Mouse (Mus musculus) liver, embryonic 11.5 days (tissue): Measurements from ENCODE around the gene Rac2. TPM values are rescaled to one million over a fixed set of nuclear protein-coding genes. Genes with fewer than 3 reads are reported as not detected.

Experiments used
- ATAC-seq: fragments of 200-750 bp; cut with Nextera tagmentation; replicated peaks from 2 replicates; pipeline ENCODE4 v1.8.0; 2017; ENCODE audit warnings: moderate number of reproducible peaks, mild to moderate bottlenecking, moderate TSS enrichment, moderate library complexity; ENCODE audit not compliant: low FRiP score
- DNase-seq: peaks from one replicate; pipeline ENCODE4 v3.0.0-alpha.2; 2017; ENCODE audit warnings: low spot score
- H3K27ac ChIP-seq: fragments of 300-500 bp; sonication (generic); 2 replicates; pipeline ENCODE4 v1.5.1; 2014; ENCODE audit warnings: mild to moderate bottlenecking, low read depth, low read length, control low read depth
- H3K27me3 ChIP-seq: fragments of 300-500 bp; sonication (generic); replicated peaks from 2 replicates; pipeline ENCODE4 v1.6.1; 2014; ENCODE audit warnings: low read length, mixed read lengths; ENCODE audit not compliant: control insufficient read depth, insufficient read depth
- H3K36me3 ChIP-seq: fragments of 300-500 bp; sonication (generic); 2 replicates; pipeline ENCODE4 v1.6.1; 2014; ENCODE audit warnings: mild to moderate bottlenecking, low read length, moderate library complexity, mixed read lengths; ENCODE audit not compliant: control insufficient read depth, insufficient read depth
- H3K4me1 ChIP-seq: fragments of 300-500 bp; sonication (generic); replicated peaks from 2 replicates; pipeline ENCODE4 v1.6.1; 2014; ENCODE audit warnings: low read length, mixed read lengths; ENCODE audit not compliant: control insufficient read depth, insufficient read depth
- H3K4me2 ChIP-seq: fragments of 300-500 bp; sonication (generic); 2 replicates; pipeline ENCODE4 v1.6.1; 2014; ENCODE audit warnings: mild to moderate bottlenecking, control low read depth, moderate library complexity
- H3K4me3 ChIP-seq: fragments of 300-500 bp; sonication (generic); 2 replicates; pipeline ENCODE4 v1.5.1; 2014; ENCODE audit warnings: low read depth, low read length, control low read depth
- H3K9ac ChIP-seq: fragments of 300-500 bp; sonication (generic); 2 replicates; pipeline ENCODE4 v1.6.1; 2014; ENCODE audit warnings: low read depth, low read length, control low read depth
- H3K9me3 ChIP-seq: fragments of 300-500 bp; sonication (generic); 2 replicates; pipeline ENCODE4 v1.6.1; 2016; ENCODE audit warnings: low read length, inconsistent platforms, mixed read lengths; ENCODE audit not compliant: control insufficient read depth
- WGBS: fragments of 180-500 bp; shearing (Covaris S2); extraction: QIAGEN DNeasy Blood & Tissue Kit; methylation state at CpG from one replicate; pipeline ENCODE4 v1.1.7; 2014; 5-methylcytosine and 5-hydroxymethylcytosine counted together
- polyA plus RNA-seq: library from polyadenylated mRNA; unstranded; fragments of >200 nt; fragmentation: Nextera tagmentation; extraction: Ambion mirVana; gene quantifications from 2 replicates; pipeline ENCODE4 v1.2.1, GENCODE M21; 2014

Rac2 gene
- polyA plus RNA-seq, 1 experiment from 2014 or later: 126 TPM

DNA sequence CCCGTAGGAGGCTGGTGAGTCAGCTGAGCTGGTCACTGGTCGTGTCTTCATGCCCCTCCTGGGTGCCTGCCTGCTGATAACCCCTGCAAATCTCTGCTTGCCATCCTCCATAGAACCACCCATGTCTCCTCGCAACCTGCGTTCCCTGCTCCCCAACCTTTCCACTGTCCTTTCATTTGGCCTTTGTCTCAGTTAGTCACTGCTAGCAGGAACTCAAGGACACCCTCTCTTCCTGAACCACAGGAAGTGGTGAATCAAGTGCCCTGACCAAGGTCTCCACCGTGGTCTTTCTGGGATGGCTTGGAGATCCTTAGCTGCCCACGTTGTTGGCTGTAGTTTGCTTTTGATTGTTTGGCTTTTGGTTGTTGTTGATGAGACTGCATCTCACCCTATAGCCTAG lies 28.6 kb upstream of the Rac2 start:
- Histone ChIP-seq H3K9ac (no peak overlapping the region), H3K4me1 (peaks cover 4% of the 10 kb centered on the region), H3K27ac (no peak overlapping the region), H3K36me3 (no peaks in the 10 kb centered on the region), H3K4me3 (no peak overlapping the region), H3K9me3 (no peaks in the 10 kb centered on the region), H3K4me2 (no peak overlapping the region), H3K27me3 (no peaks in the 10 kb centered on the region)
- WGBS: 59% methylated on average over 6 of the region's 6 CpGs
- no peak for ATAC-seq
- DNase-seq: no peak

DNA sequence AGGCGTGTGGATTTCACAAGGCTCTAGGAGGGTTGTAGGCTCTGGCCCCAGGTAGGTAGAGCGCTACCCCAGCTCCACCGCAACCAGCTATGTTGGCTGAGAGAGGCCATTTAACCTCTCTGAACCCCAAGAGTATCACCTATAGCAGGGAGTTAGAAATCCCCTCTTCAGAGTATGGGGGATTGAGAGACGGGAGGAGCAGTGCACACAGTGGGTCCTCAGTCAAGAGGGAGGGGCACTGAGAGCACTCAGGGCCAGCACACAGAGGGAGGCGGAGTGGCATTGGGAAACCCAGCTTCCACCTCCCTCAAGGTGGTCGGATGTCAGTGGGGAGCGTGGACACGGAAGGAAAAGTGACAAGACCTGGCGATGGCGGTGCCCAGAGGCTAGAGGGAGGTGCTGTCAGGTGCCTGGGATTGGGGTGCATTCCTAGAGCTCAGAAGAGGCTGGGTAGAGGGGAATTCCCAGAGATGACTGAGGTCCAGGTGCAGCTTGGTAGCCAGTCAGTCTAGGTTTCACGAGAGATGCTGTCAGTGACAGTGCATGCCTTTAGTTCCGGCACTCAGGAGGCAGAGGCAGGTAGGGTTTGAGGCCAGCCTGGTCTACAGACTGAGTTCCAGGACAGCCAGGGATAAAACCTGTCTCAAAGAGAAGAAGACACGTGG lies 27.1 kb upstream of the Rac2 start:
- Histone ChIP-seq H3K27ac (no peak overlapping the region), H3K27me3 (no peaks in the 10 kb centered on the region), H3K9ac (no peak overlapping the region), H3K4me2 (no peak overlapping the region; the same call in 1 of the 2 replicates), H3K9me3 (no peaks in the 10 kb centered on the region), H3K36me3 (no peaks in the 10 kb centered on the region), H3K4me3 (no peak overlapping the region), H3K4me1 (peaks cover 4% of the 10 kb centered on the region)
- WGBS: 74% methylated on average over 13 of the region's 13 CpGs
- ATAC-seq (no peak), DNase-seq (no peak)

DNA sequence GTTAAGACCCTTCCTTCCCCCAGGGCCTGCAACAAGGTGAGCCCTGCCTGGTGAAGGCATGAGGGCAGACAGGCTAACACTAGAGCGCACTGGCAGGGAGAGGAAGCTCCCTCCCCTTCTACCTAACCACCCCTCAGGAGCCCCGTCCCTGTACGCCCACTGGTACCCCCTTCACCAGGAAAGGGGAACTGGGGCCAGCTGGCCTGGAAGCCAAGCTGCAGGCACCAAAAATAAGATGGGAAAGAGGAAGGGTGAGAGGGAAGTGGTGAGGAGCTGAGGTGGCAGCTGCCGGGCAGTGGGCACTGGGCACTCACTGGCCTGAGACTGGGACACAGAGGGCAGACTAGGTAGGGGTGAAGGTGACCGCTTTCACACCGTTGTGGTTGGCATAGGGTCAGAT lies 26.5 kb upstream of the Rac2 start:
- Histone ChIP-seq H3K36me3 (no peaks in the 10 kb centered on the region), H3K27ac (no peak overlapping the region), H3K4me2 (no peak overlapping the region; the same call in 1 of the 2 replicates), H3K9me3 (no peaks in the 10 kb centered on the region), H3K27me3 (no peaks in the 10 kb centered on the region), H3K4me3 (no peak overlapping the region), H3K4me1 (peaks cover 4% of the 10 kb centered on the region; the same call in 1 of the 2 replicates), H3K9ac (no peak overlapping the region)
- no peak for ATAC-seq
- WGBS: 68% methylated on average over 6 of the region's 6 CpGs
- no peak for DNase-seq

DNA sequence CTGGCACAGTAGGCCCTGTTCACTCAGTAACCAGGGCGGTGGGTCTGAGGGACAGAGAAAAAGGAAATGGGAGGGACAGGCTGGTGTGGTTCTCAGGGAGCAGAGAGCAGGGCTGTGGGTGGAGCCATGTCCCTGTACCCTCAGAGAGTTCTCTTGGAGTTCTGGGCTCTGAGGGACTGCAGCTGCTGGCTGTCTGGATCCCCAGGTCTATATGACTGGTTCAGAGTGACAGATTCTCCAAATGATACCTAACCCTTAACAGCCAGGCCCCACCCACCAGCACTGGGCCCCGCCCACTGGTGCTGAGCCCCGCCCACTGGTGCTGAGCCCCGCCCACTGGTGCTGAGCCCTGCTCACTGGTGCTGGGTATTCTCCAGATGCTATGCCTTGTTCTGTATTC lies 25.1 kb upstream of the Rac2 start:
- DNase-seq (peak; percentile 40), ATAC-seq (peak; percentile 62)
- peak overlapping the region; percentile 34; the same call in 1 of the 2 replicates for H3K9ac ChIP-seq
- H3K4me1 ChIP-seq: peaks cover 4% of the 10 kb centered on the region; the same call in 1 of the 2 replicates
- peak overlapping the region; percentile 41 for H3K4me3 ChIP-seq
- no peaks in the 10 kb centered on the region for H3K27me3 ChIP-seq
- 22% methylated on average over 4 of the region's 4 CpGs for whole genome bisulfite sequencing
- no peaks in the 10 kb centered on the region for H3K36me3 ChIP-seq
- peak overlapping the region; percentile 49 for H3K4me2 ChIP-seq
- H3K27ac ChIP-seq: peak overlapping the region; percentile 55
- no peaks in the 10 kb centered on the region for H3K9me3 ChIP-seq

DNA sequence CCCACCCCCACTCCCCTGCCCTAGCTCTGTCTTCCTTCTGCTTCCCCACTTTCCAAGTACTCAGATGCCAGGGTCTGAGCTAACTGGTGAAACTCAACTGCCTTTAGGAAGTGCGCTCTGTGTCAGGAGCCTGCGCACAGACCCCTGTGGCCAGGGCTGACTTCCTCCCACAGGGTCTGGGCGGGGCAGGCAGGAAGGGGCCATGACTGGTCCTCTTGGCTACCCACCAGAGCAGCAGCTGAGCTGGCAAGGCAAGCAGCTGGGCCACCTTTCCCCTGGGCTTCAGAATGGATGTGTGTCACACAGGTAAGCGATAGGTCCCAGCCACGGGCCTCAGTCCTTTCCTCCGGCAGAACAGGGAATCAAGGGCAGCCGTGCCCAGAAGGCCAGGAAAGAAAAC lies 24.3 kb upstream of the Rac2 start, which contains the start of gene Cyth4:
TSS of gene Cyth4 (plus strand) at position 134 of the 400 bp plus-strand sequence.
- H3K36me3 ChIP-seq: no peaks in the 10 kb centered on the region
- no peak for ATAC-seq
- no peak for DNase-seq
- H3K27me3 ChIP-seq: no peaks in the 10 kb centered on the region
- H3K4me2 ChIP-seq: peak within 1 kb of the TSS; percentile 49
- peak within 1 kb of the TSS; percentile 55 for H3K27ac ChIP-seq
- peak within 1 kb of the TSS; percentile 41 for H3K4me3 ChIP-seq
- peaks cover 4% of the 10 kb centered on the region; the same call in 1 of the 2 replicates for H3K4me1 ChIP-seq
- H3K9me3 ChIP-seq: no peaks in the 10 kb centered on the region
- 45% methylated on average over 7 of the region's 7 CpGs for WGBS
- H3K9ac ChIP-seq: peak within 1 kb of the TSS; percentile 34; the same call in 1 of the 2 replicates

DNA sequence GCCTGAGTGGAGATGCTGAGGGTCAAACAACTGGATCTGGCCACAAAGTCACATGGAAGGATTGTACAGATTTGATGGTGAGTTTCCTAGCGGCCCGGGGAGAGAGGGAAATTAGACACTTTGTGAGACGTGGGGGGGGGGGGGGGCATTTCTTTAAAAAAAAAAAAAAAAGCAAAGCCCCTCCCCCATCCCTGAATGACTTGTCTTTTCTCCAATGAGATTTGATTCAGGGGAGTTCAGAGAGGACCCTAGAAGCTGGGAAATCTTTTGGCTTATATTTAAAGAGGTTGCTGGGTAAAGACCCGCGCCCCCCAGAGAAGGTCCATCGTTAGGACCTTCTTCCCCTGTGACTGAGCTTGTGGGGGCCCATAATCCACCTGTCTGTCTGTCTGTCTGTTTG lies 23.9 kb upstream of the Rac2 start:
- no peak for ATAC-seq
- H3K4me1 ChIP-seq: peaks cover 4% of the 10 kb centered on the region; the same call in 1 of the 2 replicates
- WGBS: 53% methylated on average over 6 of the region's 6 CpGs
- no peaks in the 10 kb centered on the region for H3K9me3 ChIP-seq
- peak overlapping the region; percentile 41; the same call in 1 of the 2 replicates for H3K4me3 ChIP-seq
- no peaks in the 10 kb centered on the region for H3K27me3 ChIP-seq
- no peaks in the 10 kb centered on the region for H3K36me3 ChIP-seq
- no peak overlapping the region; the same call in 1 of the 2 replicates for H3K27ac ChIP-seq
- DNase-seq: no peak
- H3K4me2 ChIP-seq: peak overlapping the region; percentile 49
- H3K9ac ChIP-seq: no peak overlapping the region

DNA sequence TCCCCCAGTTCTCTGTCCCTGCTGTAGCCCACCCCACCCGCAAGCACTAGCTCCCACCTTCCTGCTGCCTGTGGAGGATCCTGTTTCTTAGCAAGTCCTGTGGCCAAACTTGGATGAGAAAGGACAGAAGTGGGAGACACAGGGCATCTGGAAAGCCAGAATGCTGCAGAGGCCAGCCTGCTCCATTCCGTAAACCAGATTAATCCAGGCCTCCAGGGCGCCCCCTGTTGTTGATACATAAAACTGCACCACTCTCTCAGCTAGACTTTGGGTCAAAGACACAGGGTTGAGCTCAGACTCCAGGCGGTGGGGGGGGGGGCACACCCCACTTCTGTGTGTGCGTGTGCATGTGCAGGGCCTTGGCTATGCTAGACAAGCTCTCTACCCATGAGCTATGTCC lies 22.9 kb upstream of the Rac2 start:
- H3K9me3 ChIP-seq: no peaks in the 10 kb centered on the region
- H3K27ac ChIP-seq: no peak overlapping the region
- ATAC-seq (no peak), DNase-seq (no peak)
- H3K4me3 ChIP-seq: no peak overlapping the region
- H3K4me2 ChIP-seq: no peak overlapping the region
- WGBS: 61% methylated on average over 5 of the region's 5 CpGs
- no peaks in the 10 kb centered on the region for H3K36me3 ChIP-seq
- no peak overlapping the region for H3K9ac ChIP-seq
- peaks cover 4% of the 10 kb centered on the region; the same call in 1 of the 2 replicates for H3K4me1 ChIP-seq
- H3K27me3 ChIP-seq: no peaks in the 10 kb centered on the region

DNA sequence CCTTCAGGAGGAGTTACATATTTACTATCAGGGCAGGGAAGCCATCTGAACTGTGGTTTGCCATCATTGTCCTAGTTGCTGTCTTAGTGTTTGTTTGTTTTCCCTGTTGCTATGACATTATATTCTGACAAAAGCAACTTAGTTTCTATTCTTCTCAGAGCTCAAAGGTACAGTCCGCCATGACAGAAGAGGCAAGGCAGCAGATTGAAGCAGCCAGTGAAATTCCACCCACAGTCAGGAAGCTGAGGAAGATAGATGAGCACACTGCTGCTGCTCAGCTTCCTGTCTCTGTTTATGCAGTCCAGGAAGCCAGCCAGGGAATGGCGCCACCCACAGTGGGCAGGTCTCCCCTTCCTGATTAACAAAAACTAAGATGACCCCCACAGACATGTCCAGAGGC lies 22.2 kb upstream of the Rac2 start:
- 89% methylated on average over 2 of the region's 2 CpGs for WGBS

DNA sequence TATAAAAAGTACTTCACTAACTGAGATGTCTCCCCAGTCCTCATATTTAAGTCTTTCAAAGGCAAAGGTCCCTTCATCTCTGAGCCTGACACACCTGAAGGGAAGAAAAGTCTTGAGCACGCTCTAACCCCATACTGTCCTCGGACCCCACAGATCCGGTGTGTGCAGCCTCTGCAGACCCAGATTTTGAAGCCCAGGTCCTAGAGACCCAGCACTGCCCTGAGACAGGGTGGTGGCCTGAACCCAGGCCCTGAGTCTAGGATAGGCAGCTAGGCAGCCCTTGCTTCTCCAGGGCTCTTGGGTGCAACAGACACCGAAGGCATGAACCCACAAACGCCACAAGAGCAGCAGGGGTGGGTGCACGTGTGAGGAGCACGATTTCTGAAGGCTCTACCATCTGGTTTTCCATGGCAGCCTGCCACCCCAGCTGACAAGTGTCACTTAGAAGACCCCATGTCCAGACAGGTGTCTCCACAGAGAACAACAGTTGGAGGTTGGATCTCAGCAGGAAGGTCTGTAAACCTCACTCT lies 21.4 kb upstream of the Rac2 start:
- Histone ChIP-seq H3K27me3 (no peaks in the 10 kb centered on the region), H3K9me3 (no peaks in the 10 kb centered on the region), H3K4me3 (no peak overlapping the region), H3K36me3 (no peaks in the 10 kb centered on the region), H3K4me1 (peaks cover 4% of the 10 kb centered on the region; the same call in 1 of the 2 replicates), H3K27ac (no peak overlapping the region), H3K4me2 (no peak overlapping the region), H3K9ac (no peak overlapping the region)
- DNase-seq (no peak), ATAC-seq (no peak)
- WGBS: 82% methylated on average over 7 of the region's 7 CpGs

More for the DNA sequence above, 22.2 kb upstream of the Rac2 start:
- H3K36me3 ChIP-seq: no peaks in the 10 kb centered on the region
- H3K9me3 ChIP-seq: no peaks in the 10 kb centered on the region
- no peak overlapping the region for H3K4me2 ChIP-seq
- ATAC-seq: no peak
- H3K9ac ChIP-seq: no peak overlapping the region
- no peak overlapping the region for H3K27ac ChIP-seq
- no peak overlapping the region for H3K4me3 ChIP-seq
- peaks cover 4% of the 10 kb centered on the region; the same call in 1 of the 2 replicates for H3K4me1 ChIP-seq
- DNase-seq: no peak
- no peaks in the 10 kb centered on the region for H3K27me3 ChIP-seq
